Mouse (Mus musculus) lung, embryonic 15.5 days (tissue): ENCODE measurements around the gene Gm7347. TPM values are rescaled to one million over a fixed set of nuclear protein-coding genes. Genes with fewer than 3 reads are reported as not detected.

Experiments used
- polyA plus RNA-seq: library from polyadenylated mRNA; unstranded; fragments of >200 nt; fragmentation: Nextera tagmentation; extraction: Ambion mirVana; gene quantifications from 2 replicates; pipeline ENCODE4 v1.2.1, GENCODE M21; 2015

Gene Gm7347
- polyA plus RNA-seq, 1 experiment from 2014 or later: 0.05 TPM

Other genes starting within 250 kb of the Gm7347 start
- not detected in 2 replicates for gene Gm21663, start 116.2 kb downstream of the Gm7347 start, polyA plus RNA-seq
- not detected in 2 replicates for gene Gm21671, start 104.2 kb downstream of the Gm7347 start, polyA plus RNA-seq
- gene Gm21680, start 85.9 kb downstream of the Gm7347 start, polyA plus RNA-seq: not detected in 2 replicates
- 0.09 TPM in 1 of 2 replicates, not detected in the other for gene Gm21698, start 69.9 kb downstream of the Gm7347 start, polyA plus RNA-seq
- gene Gm1979, start 53.8 kb downstream of the Gm7347 start, polyA plus RNA-seq: 0.09 TPM in 1 of 2 replicates, not detected in the other
- gene Gm5862, start 35.7 kb downstream of the Gm7347 start, polyA plus RNA-seq: not detected in 2 replicates
- not detected in 2 replicates for gene Speer4a, start 19.0 kb downstream of the Gm7347 start, polyA plus RNA-seq
- gene Gm10471, start 30.7 kb upstream of the Gm7347 start, polyA plus RNA-seq: not detected in 2 replicates
- 0.05 TPM in 1 of 2 replicates, not detected in the other for gene 5031410I06Rik, start 46.8 kb upstream of the Gm7347 start, polyA plus RNA-seq
- gene Gm10220, start 62.8 kb upstream of the Gm7347 start, polyA plus RNA-seq: not detected in 2 replicates
- gene Gm7361, start 199.1 kb upstream of the Gm7347 start, polyA plus RNA-seq: not detected in 2 replicates